Mouse (Mus musculus): ENCODE measurements around the gene Nploc4.
"Not testable (repeated sequence)": the region's sequence is repeated elsewhere in the genome, so short reads cannot be mapped to it uniquely, and the experiment has no call there.

Nploc4 gene

DNA sequence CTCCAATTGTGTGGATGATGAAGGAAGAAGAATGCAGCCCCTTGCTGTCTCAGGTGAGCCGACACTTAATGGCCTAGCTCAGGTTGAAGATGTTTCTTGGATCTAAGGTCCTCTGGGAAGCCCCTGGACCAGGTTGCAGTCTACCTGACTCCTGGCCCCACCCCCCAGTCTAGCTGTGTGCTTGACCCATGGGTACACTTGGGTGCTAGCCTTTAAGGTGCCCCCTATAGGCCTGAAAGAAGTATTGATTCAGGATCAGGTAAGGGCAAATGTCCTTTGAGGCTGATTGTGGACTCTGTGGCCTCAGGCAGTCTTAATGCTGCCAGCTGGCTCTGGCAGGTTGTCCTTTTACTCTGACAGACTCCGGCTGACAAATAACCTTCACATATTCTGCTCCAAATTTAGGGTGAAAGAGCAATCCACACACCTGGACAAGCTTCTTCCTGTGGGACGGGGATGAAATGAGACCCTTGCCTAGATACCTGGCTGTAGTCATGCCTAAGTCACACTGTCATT lies 5.3 kb upstream of the Nploc4 start:
- no peak for DNase-seq (ENCODE audit: extremely low spot score)

DNA sequence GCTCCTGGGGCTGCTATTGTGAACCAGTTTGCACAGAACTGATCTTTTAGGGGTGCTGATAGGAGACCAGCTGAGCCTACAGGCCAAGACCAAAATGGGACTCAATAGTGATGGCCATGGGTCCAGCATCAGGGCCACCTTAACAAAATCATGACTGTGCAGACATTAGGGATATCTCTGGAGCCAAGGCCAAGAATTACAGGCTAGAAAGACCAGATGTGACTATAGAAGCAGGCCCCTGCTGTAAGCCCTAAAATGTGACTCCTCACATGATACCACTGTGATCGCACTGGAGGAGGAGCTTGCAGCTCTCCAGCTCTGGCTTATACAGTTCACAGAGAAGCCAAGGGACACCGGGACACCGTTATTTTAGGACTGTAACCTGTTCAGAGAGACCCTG lies 4.8 kb upstream of the Nploc4 start, which contains the start of gene Tspan10:
Gene Tspan10, plus strand, starts transcription at position 301 of the 400 bp plus-strand sequence.
- no peak for DNase-seq (ENCODE audit: extremely low spot score)

DNA sequence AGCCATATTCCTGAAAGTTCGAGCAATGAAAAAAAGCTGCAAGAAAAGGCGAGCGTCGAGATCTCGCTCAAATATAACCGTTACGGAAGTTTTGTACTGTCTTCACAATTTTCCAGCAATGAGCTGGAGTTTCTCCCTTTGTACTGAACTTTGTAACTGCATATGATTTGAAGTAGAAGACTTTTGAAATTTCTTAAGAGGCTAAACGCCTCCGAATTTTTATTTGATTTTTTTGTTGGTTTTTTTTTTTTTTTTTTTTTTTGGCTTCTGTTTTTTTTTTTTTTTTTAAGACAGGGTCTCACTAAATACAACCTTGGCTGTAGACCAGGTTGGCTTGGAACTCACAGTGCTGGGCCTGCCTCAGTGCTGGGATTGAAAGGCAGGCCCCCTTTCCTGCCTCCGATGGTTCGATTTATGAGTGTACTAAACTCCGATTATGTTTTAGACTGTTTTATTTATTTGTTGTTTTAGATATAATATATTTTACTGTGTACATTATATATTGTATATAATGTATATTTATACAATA lies 413 bp upstream of the Nploc4 start:
- no peak for DNase-seq (ENCODE audit: extremely low spot score)

DNA sequence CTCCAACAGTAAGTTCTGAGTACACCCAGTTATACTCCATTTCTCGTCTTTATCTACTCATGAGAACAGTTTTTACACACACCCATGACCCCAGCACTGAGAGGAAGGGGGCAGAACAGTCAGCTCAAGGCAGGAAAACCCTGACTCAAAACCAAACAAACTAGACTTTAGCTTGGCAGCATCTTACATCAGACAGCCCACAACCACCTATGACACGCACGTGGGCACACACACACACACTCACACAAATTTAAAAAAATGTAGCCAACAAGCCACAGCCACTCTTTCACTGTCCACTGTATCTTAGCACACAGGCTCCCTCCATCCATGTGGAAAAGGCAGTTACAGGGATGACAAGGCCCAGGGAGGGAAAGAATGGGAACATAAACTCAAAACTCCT lies 10.8 kb downstream of the Nploc4 start:
- DNase-seq (ENCODE audit: extremely low spot score), result no peak

DNA sequence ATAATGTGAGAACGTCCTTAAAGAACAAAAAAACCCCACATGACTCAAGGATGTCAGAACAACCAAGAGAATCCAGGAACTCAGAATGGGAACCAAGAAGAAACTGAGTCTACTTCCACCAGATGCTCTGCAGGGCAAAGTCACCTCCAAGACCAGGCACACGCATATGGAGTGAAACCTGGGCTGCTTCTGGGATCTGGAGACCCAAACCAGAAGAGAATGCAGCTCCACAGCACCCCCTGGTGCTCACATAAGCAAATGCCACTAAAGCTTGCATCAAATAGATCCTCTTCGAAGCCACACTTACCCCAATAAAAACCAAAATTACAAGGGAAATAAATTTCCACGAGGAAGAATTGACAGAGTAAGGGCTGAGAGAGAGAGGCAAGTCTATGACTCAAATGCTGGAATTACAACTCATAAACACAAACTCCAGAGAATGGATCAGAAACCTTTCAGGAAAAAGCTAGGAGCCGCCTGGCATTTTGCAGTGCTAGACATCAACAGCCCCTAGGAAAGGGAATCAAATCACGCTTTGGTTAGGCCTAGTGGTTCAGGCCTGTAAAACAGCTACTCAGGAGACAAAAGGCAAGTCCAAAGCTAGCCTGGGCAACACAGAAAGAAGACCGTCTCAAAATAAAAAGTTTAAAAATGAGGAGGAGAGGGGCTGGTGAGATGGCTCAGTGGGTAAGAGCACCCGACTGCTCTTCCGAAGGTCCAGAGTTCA lies 13.8 kb downstream of the Nploc4 start:
- peak; percentile 50 for DNase-seq (ENCODE audit: extremely low spot score)

DNA sequence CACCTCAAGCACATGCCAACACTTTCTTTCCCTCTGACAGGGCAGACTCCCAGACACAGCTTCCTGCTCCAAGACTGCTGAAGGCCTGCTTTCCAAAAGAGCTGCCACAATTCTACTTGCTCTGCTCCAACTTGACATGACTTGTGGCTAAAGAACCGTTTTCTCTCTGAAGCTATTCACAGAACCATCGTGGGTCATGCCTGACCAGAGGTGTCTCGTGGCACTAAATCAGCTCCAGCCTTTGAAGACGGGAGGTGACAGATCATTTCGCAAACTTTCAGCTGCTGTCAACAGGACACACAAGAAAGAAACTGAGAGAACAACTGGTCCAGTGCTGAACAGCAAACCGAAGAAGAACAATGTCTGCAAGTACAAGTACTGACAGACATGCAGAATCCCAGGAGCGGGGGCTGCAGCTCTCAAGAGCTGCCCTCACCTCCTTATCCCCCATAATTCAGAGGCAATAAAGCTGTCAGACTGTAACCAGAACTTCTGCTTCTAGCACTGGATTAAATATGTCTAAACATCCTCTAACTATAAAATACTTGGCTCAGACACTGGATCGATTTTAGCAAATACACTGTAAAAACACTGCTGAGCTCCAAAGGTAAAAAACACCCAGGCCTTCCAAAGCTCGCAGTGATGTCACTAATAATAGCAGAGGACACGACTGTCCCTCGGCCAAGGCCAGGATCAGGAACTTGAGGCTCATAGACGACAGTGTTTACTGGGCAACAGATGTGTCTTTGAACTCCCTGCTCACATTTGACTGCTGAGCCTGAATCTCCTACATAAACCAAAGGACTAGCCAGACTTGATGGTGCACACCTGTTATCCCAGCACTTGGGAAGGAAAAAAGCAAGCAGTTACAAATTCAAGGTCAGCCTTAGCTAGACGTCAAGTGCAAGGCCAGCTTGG lies 14.6 kb downstream of the Nploc4 start:
- DNase-seq (ENCODE audit: extremely low spot score), result no peak

DNA sequence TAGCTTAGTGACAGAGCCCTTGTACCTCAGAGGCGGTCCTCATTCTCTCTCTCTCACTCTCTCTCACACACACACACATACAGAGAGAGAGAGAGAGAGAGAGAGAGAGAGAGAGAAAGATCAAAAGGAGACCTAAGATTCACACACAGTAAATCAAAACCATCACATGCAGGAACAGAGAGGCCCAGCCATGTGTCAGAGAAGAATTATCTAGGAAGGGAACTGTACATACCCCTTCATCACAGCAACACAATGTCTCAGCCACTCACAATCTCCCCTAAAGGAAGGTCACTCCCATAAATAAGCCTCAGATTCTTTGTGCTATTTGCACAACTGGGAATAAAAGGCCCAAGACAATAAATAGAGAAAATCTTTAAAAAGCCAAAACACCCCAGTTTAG lies 18.9 kb downstream of the Nploc4 start:
- DNase-seq (ENCODE audit: extremely low spot score), result no peak

DNA sequence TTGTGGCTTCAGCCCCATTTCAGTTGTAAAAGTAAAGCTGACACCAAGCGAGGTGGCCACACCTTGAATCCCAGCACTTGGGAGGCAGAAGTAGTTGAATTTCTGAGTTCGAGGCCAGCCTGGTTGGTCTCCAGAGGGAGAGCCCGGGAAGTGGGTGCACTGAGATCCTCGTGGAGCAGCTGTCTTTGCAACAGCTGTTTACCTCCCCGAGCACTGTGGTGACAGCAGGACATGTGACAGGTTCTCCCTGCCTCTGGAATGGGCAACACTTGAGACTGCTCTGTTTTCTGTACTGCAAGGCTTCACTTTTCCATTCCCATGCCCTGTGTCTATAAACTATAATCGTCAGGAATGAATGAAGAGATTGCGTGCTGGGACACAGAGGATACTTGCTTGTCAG lies 19.7 kb downstream of the Nploc4 start:
- DNase-seq (ENCODE audit: extremely low spot score), result no peak

DNA sequence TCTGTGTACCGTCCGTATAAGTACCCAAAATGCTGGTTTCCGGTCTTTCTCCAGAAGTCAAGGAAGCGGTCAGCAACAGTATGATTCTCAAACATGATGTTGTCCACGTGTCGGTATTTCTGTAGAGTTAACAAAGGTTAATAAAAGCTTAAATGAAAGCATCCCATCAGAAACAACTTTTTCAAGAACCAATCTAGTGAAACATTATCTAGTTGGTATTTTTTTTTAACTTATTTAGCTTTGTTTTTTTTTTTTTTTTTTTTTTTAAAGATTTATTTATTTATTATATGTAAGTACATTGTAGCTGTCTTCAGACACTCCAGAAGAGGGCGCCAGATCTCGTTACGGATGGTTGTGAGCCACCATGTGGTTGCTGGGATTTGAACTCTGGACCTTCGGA lies 23.9 kb downstream of the Nploc4 start:
- not testable (repeated sequence) for DNase-seq (ENCODE audit: extremely low spot score)

DNA sequence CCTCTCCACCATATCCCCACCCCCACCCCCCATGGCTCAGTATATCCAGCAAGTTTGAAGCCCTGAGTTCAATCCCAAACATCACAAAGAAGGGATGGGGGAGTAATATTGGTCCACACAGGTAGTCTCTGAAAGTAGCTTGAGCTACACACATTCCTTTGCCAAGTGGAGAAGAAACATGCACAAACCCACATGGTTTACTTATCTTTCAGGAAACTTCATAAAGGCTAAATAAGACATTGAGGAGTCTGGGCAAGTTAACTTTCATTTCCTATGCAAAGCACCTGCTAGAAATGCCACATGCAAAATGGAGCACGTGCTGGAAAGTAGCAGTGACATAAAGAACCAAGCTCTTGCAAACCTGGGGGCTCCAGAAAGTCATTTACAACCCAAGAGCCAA lies 31.1 kb downstream of the Nploc4 start:
- DNase-seq (ENCODE audit: extremely low spot score), result no peak

DNA sequence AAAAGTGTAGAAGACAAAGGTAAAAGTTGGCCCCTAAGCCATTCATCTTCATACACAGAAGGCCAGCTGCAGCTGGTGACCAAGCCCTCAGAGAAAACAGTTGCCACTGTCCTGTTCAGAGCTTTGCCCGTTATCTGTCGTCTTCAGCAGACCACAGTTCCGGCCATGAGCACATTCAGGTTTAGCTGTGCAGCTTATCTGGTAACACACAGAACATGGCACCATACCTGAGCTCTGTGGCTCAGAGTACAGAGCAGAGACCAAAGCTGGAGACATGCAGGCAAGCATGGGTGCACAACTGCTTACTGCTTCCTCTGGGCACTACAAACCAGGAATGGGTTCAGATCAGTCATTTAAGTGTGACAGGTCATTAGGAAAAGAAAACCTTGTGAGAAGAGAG lies 31.6 kb downstream of the Nploc4 start:
- no peak for DNase-seq (ENCODE audit: extremely low spot score)

DNA sequence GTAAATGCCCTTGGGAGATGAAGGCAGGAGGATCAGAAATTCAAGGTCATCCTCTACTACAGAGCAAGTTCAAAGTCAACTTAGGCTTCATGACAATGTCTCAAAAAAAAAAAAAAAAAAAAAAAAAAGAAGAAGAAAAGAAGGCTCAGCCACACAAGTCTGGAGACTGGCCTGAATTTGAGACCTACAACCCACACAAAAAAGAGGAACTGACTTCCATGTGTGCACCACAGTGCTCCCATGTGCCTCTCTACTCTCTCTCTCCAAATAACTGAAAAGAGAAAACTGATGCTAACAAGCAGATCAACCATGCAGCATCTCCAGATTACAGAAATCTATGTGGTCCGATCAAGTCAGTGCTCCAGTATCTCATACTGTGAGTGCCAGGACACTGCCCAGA lies 32.7 kb downstream of the Nploc4 start:
- no peak for DNase-seq (ENCODE audit: extremely low spot score)

DNA sequence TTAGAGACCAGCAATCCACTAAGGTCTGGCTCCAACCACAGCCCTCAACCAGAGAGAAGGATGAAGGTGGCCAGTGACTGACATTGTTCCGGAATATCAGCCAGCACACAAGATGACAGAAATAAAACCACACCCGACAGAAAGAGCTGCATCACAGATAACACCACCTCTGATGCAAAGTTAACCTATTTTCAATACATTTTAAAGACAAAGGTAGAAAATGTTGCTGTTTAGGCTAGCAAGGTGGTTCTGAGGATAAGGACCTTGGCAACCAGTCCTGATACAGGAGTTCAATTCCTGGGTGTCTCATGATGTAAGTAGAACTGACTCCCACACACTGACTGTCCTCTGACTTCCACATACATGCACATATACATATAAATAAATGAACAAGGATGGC lies 38.2 kb downstream of the Nploc4 start:
- no peak for DNase-seq (ENCODE audit: extremely low spot score)

DNA sequence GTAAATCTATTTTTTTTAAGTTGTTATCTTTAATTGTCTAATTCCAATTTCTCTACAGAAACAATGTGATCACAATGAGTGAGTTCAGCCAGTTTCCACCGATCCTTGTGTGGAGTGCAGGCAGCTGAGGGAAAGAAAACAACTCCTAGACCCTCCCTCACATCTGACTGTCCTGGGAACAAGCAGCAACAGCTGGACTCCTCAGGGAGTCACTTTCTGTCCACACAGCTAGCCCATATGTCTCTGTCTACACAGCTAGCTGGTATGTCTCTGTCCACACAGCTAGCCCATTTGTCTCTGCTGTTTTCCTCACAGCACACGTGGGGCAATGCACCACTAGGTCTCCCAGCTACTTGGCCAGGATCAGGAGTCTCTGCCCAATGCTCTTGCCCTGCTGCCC lies 39.9 kb downstream of the Nploc4 start:
- DNase-seq (ENCODE audit: extremely low spot score), result no peak

DNA sequence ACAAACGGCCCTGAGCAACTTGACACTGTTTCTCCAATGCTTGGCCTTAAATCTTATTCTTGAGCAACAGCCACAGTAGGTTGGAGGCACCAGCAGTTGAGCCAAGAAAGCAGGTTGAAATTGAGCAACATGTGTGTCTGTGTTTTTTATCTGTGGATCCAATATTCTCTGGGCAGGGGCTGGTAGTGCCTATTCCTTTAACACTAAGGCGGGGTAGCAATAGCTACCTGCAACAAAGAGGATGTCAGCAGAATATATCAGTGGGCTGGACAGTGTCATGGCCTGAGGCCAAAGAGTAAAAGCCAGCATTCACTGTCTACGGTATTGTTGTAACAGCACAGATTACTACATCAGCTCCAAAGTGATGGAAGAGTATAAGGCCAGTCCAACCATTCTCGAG lies 41.8 kb downstream of the Nploc4 start:
- no peak for DNase-seq (ENCODE audit: extremely low spot score)

DNA sequence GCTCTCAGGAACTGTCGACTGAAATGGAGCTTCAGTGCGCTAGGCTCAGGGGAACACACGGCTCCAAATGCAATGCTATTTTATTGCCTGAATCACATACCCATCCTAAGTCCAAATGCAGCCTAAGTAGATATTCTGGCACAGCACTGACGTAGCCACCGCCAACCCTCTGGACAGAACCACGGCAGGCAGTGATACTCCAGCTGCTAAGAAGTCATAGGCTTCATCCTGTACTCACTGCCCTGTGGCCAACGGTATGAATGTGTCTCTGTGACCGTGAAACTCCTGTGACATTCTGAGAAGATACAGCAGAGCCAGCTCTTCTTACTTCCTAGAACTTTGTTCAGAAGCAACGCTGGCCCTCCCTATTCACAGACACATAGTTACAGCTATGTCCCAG lies 48.9 kb downstream of the Nploc4 start:
- DNase-seq (ENCODE audit: extremely low spot score), result no peak

DNA sequence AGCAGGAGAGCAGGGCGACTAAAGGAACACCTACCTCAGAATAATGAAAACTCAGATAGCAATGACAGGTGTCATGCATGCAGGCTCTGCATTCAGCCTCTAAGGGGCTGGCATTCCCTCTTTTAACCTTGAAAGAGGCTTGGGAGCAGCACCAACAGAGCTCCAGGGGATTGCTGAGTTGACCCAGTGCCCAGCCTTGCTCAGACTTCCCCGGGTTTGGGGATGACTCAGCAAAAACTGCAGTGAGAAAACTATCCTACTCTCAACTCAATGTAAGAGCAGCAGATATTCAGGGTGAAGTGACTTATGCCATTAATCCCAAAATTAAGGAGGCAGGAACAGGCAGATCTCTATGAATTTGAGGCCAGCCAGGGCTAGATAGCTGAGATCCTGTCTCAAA lies 50.4 kb downstream of the Nploc4 start:
- DNase-seq (ENCODE audit: extremely low spot score), result no peak

DNA sequence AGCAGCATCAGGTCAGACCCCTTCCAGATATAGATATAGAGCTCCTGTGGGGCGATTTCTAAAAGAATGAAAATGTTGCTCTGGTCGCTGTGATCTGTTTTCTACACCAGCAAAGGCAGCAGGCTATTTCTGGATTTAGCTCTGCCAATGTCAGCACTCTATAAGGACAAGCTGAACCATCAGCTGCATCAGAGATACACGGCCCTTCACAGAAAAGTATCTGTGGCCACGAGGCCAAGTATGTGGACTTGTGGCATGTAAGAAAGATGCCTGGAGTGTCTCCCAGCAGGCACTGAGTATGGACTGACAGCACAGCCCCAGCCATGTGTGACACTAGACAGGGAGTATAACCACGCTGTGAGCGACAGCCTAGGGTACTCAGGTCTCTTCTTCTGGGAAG lies 50.9 kb downstream of the Nploc4 start:
- DNase-seq (ENCODE audit: extremely low spot score), result no peak

DNA sequence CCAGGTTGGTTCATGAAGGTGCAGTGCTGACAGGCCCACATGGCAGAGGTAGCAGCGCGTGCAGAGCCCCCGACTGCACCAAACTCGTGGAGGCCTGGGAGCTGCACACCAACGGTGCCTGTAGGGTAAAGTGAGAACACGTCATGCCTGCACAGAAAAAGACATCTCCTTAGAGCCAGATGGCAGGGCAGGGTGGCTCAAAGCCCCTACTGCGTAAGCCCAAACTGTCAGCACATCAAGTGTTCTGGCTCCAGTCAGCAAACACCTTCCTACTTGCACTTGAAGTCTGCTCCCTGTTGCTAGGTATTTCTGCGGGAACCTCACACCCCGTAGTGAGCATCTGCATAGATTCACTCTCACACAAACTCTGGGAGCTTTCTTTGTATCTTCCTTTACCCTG lies 55.0 kb downstream of the Nploc4 start:
- DNase-seq (ENCODE audit: extremely low spot score), result no peak

DNA sequence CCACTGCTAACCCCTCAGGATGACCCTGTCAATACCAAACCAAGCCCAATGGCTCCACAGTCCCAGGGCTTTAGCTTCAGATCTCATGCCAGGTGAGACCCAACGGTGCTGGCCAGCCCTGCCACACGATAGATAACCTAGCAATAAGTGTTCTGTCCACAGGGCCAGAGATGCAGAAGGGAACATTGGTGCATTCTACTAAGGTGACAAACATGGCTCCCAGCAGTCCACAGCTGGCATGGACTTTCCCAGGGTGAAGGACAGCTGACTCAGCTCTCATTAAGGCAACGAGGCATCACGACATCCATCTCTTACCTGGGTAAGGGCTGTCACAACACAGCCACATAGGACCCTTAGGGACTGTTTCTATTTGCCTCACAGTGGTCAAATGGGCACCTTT lies 56.4 kb downstream of the Nploc4 start:
- DNase-seq (ENCODE audit: extremely low spot score), result no peak

DNA sequence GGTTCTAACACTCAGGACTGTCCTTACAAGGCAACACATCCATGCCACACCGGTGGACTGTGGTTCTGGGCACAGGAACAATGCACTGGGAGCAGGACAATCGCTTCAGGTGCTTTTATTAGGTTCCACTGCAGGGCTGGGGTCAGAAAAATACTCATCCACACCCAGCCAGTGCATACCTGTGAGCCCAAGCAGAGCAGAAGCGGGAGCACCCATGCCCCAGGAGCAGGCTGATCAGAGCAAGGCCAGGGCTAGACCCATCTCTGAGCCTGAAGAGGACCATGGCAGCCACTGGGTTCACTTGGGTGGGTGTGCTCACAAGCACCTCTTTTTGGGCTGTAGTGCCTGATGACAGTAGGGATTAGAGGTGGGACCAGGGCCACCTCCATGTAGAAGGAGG lies 57.2 kb downstream of the Nploc4 start:
- DNase-seq (ENCODE audit: extremely low spot score), result no peak

DNA sequence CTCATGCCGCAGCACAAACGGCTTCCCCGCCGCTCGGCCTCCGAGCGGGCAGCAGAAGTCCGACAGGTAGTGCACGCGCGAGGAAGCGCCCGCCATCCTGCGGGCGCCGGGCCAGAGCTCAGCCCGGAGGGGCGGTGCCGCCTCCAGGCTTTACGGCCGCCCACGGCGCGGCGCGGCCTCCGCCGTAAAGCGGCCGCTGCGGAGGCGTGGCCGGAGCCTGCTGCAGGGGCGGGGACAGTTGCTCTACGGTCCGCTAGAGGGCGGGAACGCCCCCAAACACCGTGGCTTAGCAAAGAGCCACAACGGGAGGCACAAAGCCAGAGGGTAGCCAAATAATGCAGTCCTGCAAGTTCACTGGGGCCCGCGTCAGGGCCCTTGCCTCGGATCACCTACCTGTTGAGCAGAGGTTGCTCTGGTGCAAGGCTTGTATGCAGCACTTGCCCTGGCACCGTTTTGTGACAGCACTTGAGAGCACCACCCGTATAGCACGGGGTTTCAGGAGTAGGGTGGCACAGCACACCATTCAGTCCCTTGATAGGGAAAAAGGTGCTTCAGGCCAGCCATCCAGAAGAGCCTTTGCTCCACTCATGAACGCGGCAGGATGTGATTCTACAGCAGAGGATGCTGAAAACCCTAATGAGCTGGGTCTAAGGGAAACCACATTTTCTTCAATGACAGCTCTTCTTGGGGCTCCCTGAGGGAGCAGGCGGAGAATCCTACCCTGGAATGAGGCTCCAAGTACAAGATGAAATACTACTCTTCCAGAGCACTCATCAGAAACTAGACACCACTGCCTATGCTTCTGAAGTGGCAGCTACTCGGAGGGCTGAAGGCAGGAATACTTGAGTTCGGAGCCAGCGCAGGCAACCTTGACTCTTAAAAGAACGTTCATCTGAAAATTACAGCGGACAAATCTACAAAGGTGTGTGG lies 58.6 kb downstream of the Nploc4 start, which contains the start of gene Faap100:
Gene Faap100, minus strand, starts transcription at position 154 of the 930 bp plus-strand sequence.
- peak; percentile 88 for DNase-seq (ENCODE audit: extremely low spot score)

Measured in embryo, embryonic 9.5 days (tissue).